Mouse (Mus musculus): ENCODE measurements at regions not wholly inside any gene's neighbourhood (a gene's known extent, or its start where the extent isn't known, plus 50 kb on each side); places are given as distances from the start of the nearest gene placed in this dataset.

- Histone ChIP-seq H3K9me3 (replicated peaks; ENCODE audit: control insufficient read depth, low read length) (no peaks in the 10 kb centered on the region), H3K4me3 (ENCODE audit: low read depth, low read length) (no peak overlapping the region), H3K9ac (ENCODE audit: low read depth, low read length) (no peak overlapping the region), H3K36me3 (ENCODE audit: control insufficient read depth, insufficient read depth, low read length) (no peaks in the 10 kb centered on the region), H3K27me3 (ENCODE audit: control insufficient read depth, insufficient read depth, low read length) (no peaks in the 10 kb centered on the region), H3K27ac (ENCODE audit: low read depth, low read length) (no peak overlapping the region), H3K4me2 (no peak overlapping the region), H3K4me1 (ENCODE audit: control insufficient read depth, insufficient read depth, low read length) (peaks cover 6% of the 10 kb centered on the region; the same call in 1 of the 2 replicates)
- ATAC-seq (replicated peaks; ENCODE audit: insufficient number of reproducible peaks, low FRiP score, low TSS enrichment): no peak
- 49% methylated on average over 3 of the region's 3 CpGs for WGBS (ENCODE audit: insufficient replicate concordance)
Measured at GRCm38 (mm10) chr19:21140456-21140855, 131.6 kb upstream of the Zfand5 start.

- 60% methylated on average over 8 of the region's 8 CpGs for WGBS (ENCODE audit: insufficient replicate concordance)
- H3K4me2 ChIP-seq: no peak overlapping the region
Measured at GRCm38 (mm10) chr19:21138998-21139495, 133.0 kb upstream of the Zfand5 start.

GRCm38 (mm10) chr19:21136756-21137155 lies 135.3 kb upstream of the Zfand5 start:
- Histone ChIP-seq H3K4me1 (ENCODE audit: control insufficient read depth, insufficient read depth, low read length) (0 out of 2 replicates have a peak, but pooled peaks cover 2% of the 10 kb centered on the region), H3K4me2 (no peak overlapping the region), H3K27me3 (ENCODE audit: control insufficient read depth, insufficient read depth, low read length) (no peaks in the 10 kb centered on the region), H3K4me3 (ENCODE audit: low read depth, low read length) (no peak overlapping the region), H3K9ac (ENCODE audit: low read depth, low read length) (no peak overlapping the region), H3K36me3 (ENCODE audit: control insufficient read depth, insufficient read depth, low read length) (no peaks in the 10 kb centered on the region), H3K9me3 (replicated peaks; ENCODE audit: control insufficient read depth, low read length) (no peaks in the 10 kb centered on the region), H3K27ac (ENCODE audit: low read depth, low read length) (no peak overlapping the region)
- no peak for ATAC-seq (replicated peaks; ENCODE audit: insufficient number of reproducible peaks, low FRiP score, low TSS enrichment)
- WGBS (ENCODE audit: insufficient replicate concordance): 68% methylated on average over 1 of the region's 1 CpGs

More at GRCm38 (mm10) chr19:21138998-21139495, 133.0 kb upstream of the Zfand5 start:
- Histone ChIP-seq H3K4me1 (ENCODE audit: control insufficient read depth, insufficient read depth, low read length) (0 out of 2 replicates have a peak, but pooled peaks cover 2% of the 10 kb centered on the region), H3K4me3 (ENCODE audit: low read depth, low read length) (no peak overlapping the region), H3K9me3 (replicated peaks; ENCODE audit: control insufficient read depth, low read length) (no peaks in the 10 kb centered on the region), H3K27ac (ENCODE audit: low read depth, low read length) (no peak overlapping the region), H3K9ac (ENCODE audit: low read depth, low read length) (no peak overlapping the region), H3K36me3 (ENCODE audit: control insufficient read depth, insufficient read depth, low read length) (no peaks in the 10 kb centered on the region), H3K27me3 (ENCODE audit: control insufficient read depth, insufficient read depth, low read length) (no peaks in the 10 kb centered on the region)
- no peak for ATAC-seq (replicated peaks; ENCODE audit: insufficient number of reproducible peaks, low FRiP score, low TSS enrichment)

GRCm38 (mm10) chr19:21135998-21136380 lies 136.1 kb upstream of the Zfand5 start:
- no peak for ATAC-seq (replicated peaks; ENCODE audit: insufficient number of reproducible peaks, low FRiP score, low TSS enrichment)
- WGBS (ENCODE audit: insufficient replicate concordance): 74% methylated on average over 5 of the region's 5 CpGs
- H3K9me3 ChIP-seq (replicated peaks; ENCODE audit: control insufficient read depth, low read length): no peaks in the 10 kb centered on the region

GRCm38 (mm10) chr19:21135297-21135997 lies 136.6 kb upstream of the Zfand5 start:
- Histone ChIP-seq H3K27ac (ENCODE audit: low read depth, low read length) (no peak overlapping the region), H3K4me3 (ENCODE audit: low read depth, low read length) (no peak overlapping the region), H3K27me3 (ENCODE audit: control insufficient read depth, insufficient read depth, low read length) (no peaks in the 10 kb centered on the region), H3K4me1 (ENCODE audit: control insufficient read depth, insufficient read depth, low read length) (no peaks in the 10 kb centered on the region), H3K9me3 (replicated peaks; ENCODE audit: control insufficient read depth, low read length) (no peaks in the 10 kb centered on the region), H3K4me2 (no peak overlapping the region), H3K36me3 (ENCODE audit: control insufficient read depth, insufficient read depth, low read length) (no peaks in the 10 kb centered on the region), H3K9ac (ENCODE audit: low read depth, low read length) (no peak overlapping the region)
- 44% methylated on average over 6 of the region's 6 CpGs for WGBS (ENCODE audit: insufficient replicate concordance)
- ATAC-seq (replicated peaks; ENCODE audit: insufficient number of reproducible peaks, low FRiP score, low TSS enrichment): no peak

More at GRCm38 (mm10) chr19:21135998-21136380, 136.1 kb upstream of the Zfand5 start:
- Histone ChIP-seq H3K36me3 (ENCODE audit: control insufficient read depth, insufficient read depth, low read length) (no peaks in the 10 kb centered on the region), H3K4me3 (ENCODE audit: low read depth, low read length) (no peak overlapping the region), H3K4me1 (ENCODE audit: control insufficient read depth, insufficient read depth, low read length) (0 out of 2 replicates have a peak, but pooled peaks cover 2% of the 10 kb centered on the region), H3K27me3 (ENCODE audit: control insufficient read depth, insufficient read depth, low read length) (no peaks in the 10 kb centered on the region), H3K9ac (ENCODE audit: low read depth, low read length) (no peak overlapping the region), H3K27ac (ENCODE audit: low read depth, low read length) (no peak overlapping the region), H3K4me2 (no peak overlapping the region)

GRCm38 (mm10) chr19:21129653-21130052 lies 142.4 kb upstream of the Zfand5 start:
- Histone ChIP-seq H3K27me3 (ENCODE audit: control insufficient read depth, insufficient read depth, low read length) (no peaks in the 10 kb centered on the region), H3K9me3 (replicated peaks; ENCODE audit: control insufficient read depth, low read length) (no peaks in the 10 kb centered on the region), H3K4me2 (no peak overlapping the region), H3K9ac (ENCODE audit: low read depth, low read length) (no peak overlapping the region), H3K36me3 (ENCODE audit: control insufficient read depth, insufficient read depth, low read length) (no peaks in the 10 kb centered on the region), H3K27ac (ENCODE audit: low read depth, low read length) (no peak overlapping the region), H3K4me3 (ENCODE audit: low read depth, low read length) (no peak overlapping the region), H3K4me1 (ENCODE audit: control insufficient read depth, insufficient read depth, low read length) (no peaks in the 10 kb centered on the region)
- ATAC-seq (replicated peaks; ENCODE audit: insufficient number of reproducible peaks, low FRiP score, low TSS enrichment): no peak
- 83% methylated on average over 5 of the region's 5 CpGs for WGBS (ENCODE audit: insufficient replicate concordance)

- Histone ChIP-seq H3K4me1 (ENCODE audit: control insufficient read depth, insufficient read depth, low read length) (no peaks in the 10 kb centered on the region), H3K4me3 (ENCODE audit: low read depth, low read length) (no peak overlapping the region), H3K4me2 (no peak overlapping the region), H3K36me3 (ENCODE audit: control insufficient read depth, insufficient read depth, low read length) (no peaks in the 10 kb centered on the region), H3K27me3 (ENCODE audit: control insufficient read depth, insufficient read depth, low read length) (no peaks in the 10 kb centered on the region), H3K27ac (ENCODE audit: low read depth, low read length) (no peak overlapping the region), H3K9me3 (replicated peaks; ENCODE audit: control insufficient read depth, low read length) (no peaks in the 10 kb centered on the region), H3K9ac (ENCODE audit: low read depth, low read length) (no peak overlapping the region)
- 77% methylated on average over 8 of the region's 8 CpGs for WGBS (ENCODE audit: insufficient replicate concordance)
- no peak for ATAC-seq (replicated peaks; ENCODE audit: insufficient number of reproducible peaks, low FRiP score, low TSS enrichment)
Measured at GRCm38 (mm10) chr19:21127079-21127745, 144.9 kb upstream of the Zfand5 start.

- no peak for ATAC-seq (replicated peaks; ENCODE audit: insufficient number of reproducible peaks, low FRiP score, low TSS enrichment)
- Histone ChIP-seq H3K4me2 (no peak overlapping the region), H3K9ac (ENCODE audit: low read depth, low read length) (no peak overlapping the region), H3K4me1 (ENCODE audit: control insufficient read depth, insufficient read depth, low read length) (no peaks in the 10 kb centered on the region), H3K27me3 (ENCODE audit: control insufficient read depth, insufficient read depth, low read length) (no peaks in the 10 kb centered on the region), H3K9me3 (replicated peaks; ENCODE audit: control insufficient read depth, low read length) (no peaks in the 10 kb centered on the region), H3K36me3 (ENCODE audit: control insufficient read depth, insufficient read depth, low read length) (no peaks in the 10 kb centered on the region), H3K27ac (ENCODE audit: low read depth, low read length) (no peak overlapping the region), H3K4me3 (ENCODE audit: low read depth, low read length) (no peak overlapping the region)
- 64% methylated on average over 2 of the region's 2 CpGs for WGBS (ENCODE audit: insufficient replicate concordance)
Measured at GRCm38 (mm10) chr19:21126670-21127069, 145.4 kb upstream of the Zfand5 start.

All from heart, embryonic 11.5 days (tissue).